Comparison of ENCODE assay signal across 11 mouse cellular contexts in genomic region chr11:116586310-116586709, GRCm38 (mm10). TPM values are rescaled to one million over a fixed set of nuclear protein-coding genes. Genes with fewer than 3 reads are reported as not detected.
DNase-seq lines count a peak whose midpoint lies in the region; ATAC-seq and TF ChIP-seq lines count a peak whose summit lies in the region.
"Had no signal": no experiment of that assay in that cellular context is flagged by ENCODE, and none has a peak within 500 bp of the region (broad histone marks: within the 10 kb centered on the region; RNA-seq: fewer than 3 reads in every experiment).

Gene Aanat (plus strand): TSS chr11:116586432.

- DNase-seq in heart, postnatal 36 days = no peak
- DNase-seq in G1E (ENCODE audit: low spot score) = no peak
- no peak for DNase-seq in hindbrain, embryonic 11.5 days (ENCODE audit: low spot score)
- DNase-seq in adrenal gland, postnatal 36 days = no peak
- DNase-seq in ovary, postnatal 36 days (ENCODE audit: low spot score) = no peak
- no peak for DNase-seq in left cerebral cortex, postnatal 36 days (ENCODE audit: low spot score in 2 of 2)

- intact Hi-C loops in heart, postnatal 36 days (cut with DNase I) = loop anchor here (1.0 kb wide), 1 partner anchor 43 kb away; no protein-coding TSS in a partner anchor
- intact Hi-C loops in left cerebral cortex, postnatal 36 days (cut with DNase I) = no loop called here

- no peak within 1 kb of the TSS for H3K27ac ChIP-seq in heart, embryonic 15.5 days
- H3K27ac ChIP-seq in hindbrain, embryonic 11.5 days (ENCODE audit: low read depth, low read length) = no peak within 1 kb of the TSS
- no peak within 1 kb of the TSS for H3K27ac ChIP-seq in midbrain, embryonic 12.5 days (replicated peaks)
- H3K27ac ChIP-seq: macrophage had no signal

- H3K9me3 ChIP-seq in heart, embryonic 15.5 days (replicated peaks) = no peaks in the 10 kb centered on the region
- H3K9me3 ChIP-seq in G1E (replicated peaks) = no peaks in the 10 kb centered on the region
- no peaks in the 10 kb centered on the region for H3K9me3 ChIP-seq in hindbrain, embryonic 11.5 days (ENCODE audit: control insufficient read depth, low read length)
- H3K9me3 ChIP-seq in midbrain, embryonic 12.5 days = no peaks in the 10 kb centered on the region

- peak within 1 kb of the TSS; percentile 28; the same call in 1 of the 2 replicates for H3K4me2 ChIP-seq in heart, embryonic 15.5 days
- peak within 1 kb of the TSS; percentile 21; the same call in 1 of the 2 replicates for H3K4me2 ChIP-seq in hindbrain, embryonic 11.5 days (replicated peaks; ENCODE audit: low read depth, low read length)
- H3K4me2 ChIP-seq in midbrain, embryonic 12.5 days (replicated peaks) = peak within 1 kb of the TSS; percentile 38

- no peak for ATAC-seq in heart, embryonic 15.5 days (replicated peaks; ENCODE audit: insufficient number of reproducible peaks, insufficient read depth, low FRiP score, low read depth)
- no peak for ATAC-seq in G1E (ENCODE audit: extremely low read depth, insufficient number of reproducible peaks, low FRiP score, poor library complexity, severe bottlenecking)
- ATAC-seq in hindbrain, embryonic 11.5 days (ENCODE audit: low FRiP score) = no peak
- no peak for ATAC-seq in midbrain, embryonic 12.5 days (ENCODE audit: low FRiP score, low read depth)

- H3K27me3 ChIP-seq in heart, embryonic 15.5 days = peaks cover 12% of the 10 kb centered on the region; the same call in 1 of the 2 replicates
- H3K27me3 ChIP-seq in G1E (ENCODE audit: insufficient read depth, low read length) = peaks cover 61% of the 10 kb centered on the region
- H3K27me3 ChIP-seq in hindbrain, embryonic 11.5 days (ENCODE audit: control insufficient read depth, insufficient read depth, low read length) = no peaks in the 10 kb centered on the region
- H3K27me3 ChIP-seq in midbrain, embryonic 12.5 days = peaks cover 20% of the 10 kb centered on the region

- H3K4me1 ChIP-seq in heart, embryonic 15.5 days (replicated peaks) = peaks cover 14% of the 10 kb centered on the region
- H3K4me1 ChIP-seq in G1E (ENCODE audit: insufficient read depth, low read depth, low read length) = peaks cover 40% of the 10 kb centered on the region
- H3K4me1 ChIP-seq in hindbrain, embryonic 11.5 days (replicated peaks; ENCODE audit: control insufficient read depth, insufficient read depth, low read length) = 0 out of 2 replicates have a peak, but pooled peaks cover 2% of the 10 kb centered on the region
- peaks cover 9% of the 10 kb centered on the region; the same call in 1 of the 2 replicates for H3K4me1 ChIP-seq in midbrain, embryonic 12.5 days

- no peak for TF ChIP-seq CTCF in G1E (IDR thresholded peaks at IDR 0.05; ENCODE audit: low read depth, low read length)

- no peak within 1 kb of the TSS for H3K4me3 ChIP-seq in heart, embryonic 15.5 days
- H3K4me3 ChIP-seq in G1E (ENCODE audit: low read depth, low read length) = 0 out of 2 replicates have a peak within 1 kb of the TSS, but pooled peaks have one; percentile 2
- H3K4me3 ChIP-seq in hindbrain, embryonic 11.5 days (ENCODE audit: low read depth, low read length) = no peak within 1 kb of the TSS
- no peak within 1 kb of the TSS for H3K4me3 ChIP-seq in midbrain, embryonic 12.5 days

- H3K9ac ChIP-seq in heart, embryonic 15.5 days = no peak within 1 kb of the TSS
- no peak within 1 kb of the TSS for H3K9ac ChIP-seq in hindbrain, embryonic 11.5 days (ENCODE audit: low read depth, low read length)
- H3K9ac ChIP-seq in midbrain, embryonic 12.5 days (replicated peaks) = 0 out of 2 replicates have a peak within 1 kb of the TSS, but pooled peaks have one; percentile 28

- no peaks in the 10 kb centered on the region for H3K36me3 ChIP-seq in heart, embryonic 15.5 days
- no peaks in the 10 kb centered on the region for H3K36me3 ChIP-seq in G1E (replicated peaks)
- H3K36me3 ChIP-seq in hindbrain, embryonic 11.5 days (ENCODE audit: control insufficient read depth, insufficient read depth, low read length) = no peaks in the 10 kb centered on the region
- H3K36me3 ChIP-seq in midbrain, embryonic 12.5 days = no peaks in the 10 kb centered on the region

- WGBS in heart, embryonic 15.5 days = 71% methylated on average over 5 of the region's 5 CpGs
- WGBS in hindbrain, embryonic 11.5 days = 61% methylated on average over 5 of the region's 5 CpGs
- WGBS in midbrain, embryonic 12.5 days = 60% methylated on average over 5 of the region's 5 CpGs

RNA-seq across cellular contexts. Expression of gene Aanat, which starts in this region (rescaled TPM):
- not detected in 2 replicates for polyA plus RNA-seq in heart, embryonic 15.5 days (2015; fragmentation: Nextera tagmentation; extraction: Ambion mirVana)
- not detected for total RNA-seq in heart, postnatal 36 days (2021)
- total RNA-seq in G1E (2014; fragmentation: Nextera tagmentation) = not detected in 2 replicates
- not detected in 2 replicates for total RNA-seq in G1E (2017)
- polyA plus RNA-seq in G1E (2012) = not detected in 2 replicates
- polyA plus RNA-seq in hindbrain, embryonic 11.5 days (2014; fragmentation: Nextera tagmentation; extraction: Ambion mirVana) = not detected in 2 replicates
- 0.18 and 0.41 TPM in 2 replicates for polyA plus RNA-seq in midbrain, embryonic 12.5 days (2016; fragmentation: Nextera tagmentation; extraction: Ambion mirVana)
- not detected for total RNA-seq in adrenal gland, postnatal 36 days (2021)
- under 1 TPM; 0.62 to 0.97 TPM for total RNA-seq in left cerebral cortex, postnatal 36 days (2021)
- total RNA-seq: adrenal gland, postnatal 14 days; heart, postnatal 10 days had no signal
- polyA plus RNA-seq: macrophage had no signal
